Mouse (Mus musculus) bone marrow, adult 2 months (tissue): Measurements from ENCODE around the gene Dthd1.

Source experiments
- CTCF ChIP-seq: fragments of 200-500 bp; IDR thresholded peaks from 2 replicates; pipeline ENCODE4 v1.5.1; 2011; ENCODE audit warnings: low read length, control low read depth; ENCODE audit not compliant: control insufficient read depth, insufficient read depth
- POLR2A ChIP-seq: fragments of 200-500 bp; IDR thresholded peaks from 2 replicates; pipeline ENCODE4 v1.6.1; 2011; ENCODE audit warnings: low read depth, mild to moderate bottlenecking, control low read depth, low read length, borderline replicate concordance; ENCODE audit not compliant: control insufficient read depth

DNA sequence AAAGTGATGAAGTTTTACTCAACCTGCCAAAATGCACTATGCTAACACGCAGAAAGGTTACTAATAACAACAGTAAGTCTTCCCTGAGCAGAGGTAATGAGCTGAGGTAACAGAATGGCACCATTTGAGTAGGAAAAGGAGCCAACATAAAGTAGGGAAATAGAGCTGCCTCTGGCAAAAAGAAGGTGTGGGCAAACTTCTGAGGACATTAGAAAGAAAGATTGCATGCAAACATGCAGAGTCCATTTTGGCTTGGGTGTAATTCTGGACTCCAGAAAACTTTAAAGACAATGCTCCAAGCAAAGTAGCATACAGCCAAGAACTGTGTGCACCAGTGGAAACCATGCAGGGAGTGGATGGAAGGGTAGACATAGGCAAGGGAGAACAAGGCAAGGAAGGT, 65.9 kb downstream of the Dthd1 start:
- TF ChIP-seq POLR2A (no peak), CTCF (no peak)
